In genomic region chr7:79053383-79053889, GRCm38 (mm10) we compare ENCODE assay signal across 9 mouse cellular contexts. TPM values are rescaled to one million over a fixed set of nuclear protein-coding genes. Genes with fewer than 3 reads are reported as not detected.
DNase-seq lines count a peak whose midpoint lies in the region; ATAC-seq and TF ChIP-seq lines count a peak whose summit lies in the region.
"Had no signal": no experiment of that assay in that cellular context is flagged by ENCODE, and none has a peak within 500 bp of the region (broad histone marks: within the 10 kb centered on the region; RNA-seq: fewer than 3 reads in every experiment).

Acan (plus strand) TSS chr7:79053483.

- no peaks in the 10 kb centered on the region for H3K36me3 ChIP-seq in heart, embryonic 13.5 days
- no peaks in the 10 kb centered on the region for H3K36me3 ChIP-seq in ES-E14 (ENCODE audit: control insufficient read depth, insufficient read depth, low read length, poor library complexity, severe bottlenecking)
- H3K36me3 ChIP-seq in forebrain, embryonic 14.5 days (ENCODE audit: control insufficient read depth, insufficient read depth, low read length), result no peaks in the 10 kb centered on the region
- no peaks in the 10 kb centered on the region for H3K36me3 ChIP-seq in midbrain, embryonic 10.5 days

- DNase-seq in heart, postnatal 14 days, result no peak
- no peak for DNase-seq in ES-E14 (ENCODE audit: low read depth, low spot score)
- peak; percentile 9 for DNase-seq in forebrain, embryonic 14.5 days (ENCODE audit: low spot score)
- DNase-seq in midbrain, embryonic 10.5 days (ENCODE audit: low spot score), result peak; percentile 50
- DNase-seq in ovary, adult 18-20 months (ENCODE audit: low spot score), result no peak
- no peak for DNase-seq in adrenal gland, adult 8-10 months
- no peak for DNase-seq in frontal cortex, postnatal 14 days (ENCODE audit: low spot score in 2 of 2)

- H3K27me3 ChIP-seq in heart, embryonic 13.5 days (replicated peaks), result peaks cover 96% of the 10 kb centered on the region
- H3K27me3 ChIP-seq in forebrain, embryonic 14.5 days (replicated peaks; ENCODE audit: control insufficient read depth, insufficient read depth, low read length), result peaks cover 45% of the 10 kb centered on the region
- peaks cover 92% of the 10 kb centered on the region for H3K27me3 ChIP-seq in midbrain, embryonic 10.5 days (ENCODE audit: low read depth, poor library complexity, severe bottlenecking)

- WGBS in heart, embryonic 13.5 days, result 2% methylated on average over 22 of the region's 23 CpGs
- under 1% methylated on average over 23 of the region's 23 CpGs for WGBS in forebrain, embryonic 14.5 days
- under 1% methylated on average over 23 of the region's 23 CpGs for WGBS in midbrain, embryonic 10.5 days

- ATAC-seq in heart, embryonic 13.5 days (ENCODE audit: extremely low read depth, insufficient number of reproducible peaks, low FRiP score, low TSS enrichment), result no peak
- ATAC-seq in forebrain, embryonic 14.5 days, result peak; percentile 26; the same call in 1 of the 2 replicates

- peaks cover 17% of the 10 kb centered on the region for H3K4me1 ChIP-seq in heart, embryonic 13.5 days
- no peaks in the 10 kb centered on the region for H3K4me1 ChIP-seq in ES-E14 (ENCODE audit: control insufficient read depth in 2 of 2, insufficient read depth in 2 of 2, low read length in 2 of 2, poor library complexity in 1 of 2)
- peaks cover 4% of the 10 kb centered on the region; the same call in 1 of the 2 replicates for H3K4me1 ChIP-seq in forebrain, embryonic 14.5 days (ENCODE audit: control insufficient read depth, insufficient read depth, low read length)
- H3K4me1 ChIP-seq in midbrain, embryonic 10.5 days, result peaks cover 28% of the 10 kb centered on the region

- H3K4me2 ChIP-seq in heart, embryonic 13.5 days, result peak within 1 kb of the TSS; percentile 87
- H3K4me2 ChIP-seq in forebrain, embryonic 14.5 days (ENCODE audit: low read length), result peak within 1 kb of the TSS; percentile 95

- H3K4me3 ChIP-seq in heart, embryonic 13.5 days, result peak within 1 kb of the TSS; percentile 57
- peak within 1 kb of the TSS; percentile 68 to 71 for H3K4me3 ChIP-seq in ES-E14 (ENCODE audit: insufficient read depth in 1 of 2, low read depth in 1 of 2, low read length in 2 of 2, poor library complexity in 1 of 2, severe bottlenecking in 1 of 2)
- H3K4me3 ChIP-seq in forebrain, embryonic 14.5 days (ENCODE audit: low read depth, low read length), result peak within 1 kb of the TSS; percentile 44
- H3K4me3 ChIP-seq in midbrain, embryonic 10.5 days, result peak within 1 kb of the TSS; percentile 69

- intact Hi-C loops in heart, postnatal 14 days (cut with DNase I), result no loop called here

- peak within 1 kb of the TSS; percentile 70 for H3K9ac ChIP-seq in heart, embryonic 13.5 days
- H3K9ac ChIP-seq in ES-E14 (ENCODE audit: insufficient read depth, low read depth, low read length, poor library complexity, severe bottlenecking), result no peak within 1 kb of the TSS
- H3K9ac ChIP-seq in forebrain, embryonic 14.5 days (ENCODE audit: low read length), result peak within 1 kb of the TSS; percentile 53

- no peak within 1 kb of the TSS for H3K27ac ChIP-seq in heart, embryonic 13.5 days (replicated peaks)
- H3K27ac ChIP-seq in ES-E14 (ENCODE audit: insufficient read depth, low read depth, low read length, poor library complexity, severe bottlenecking), result no peak within 1 kb of the TSS
- no peak within 1 kb of the TSS for H3K27ac ChIP-seq in forebrain, embryonic 14.5 days (ENCODE audit: low read depth, low read length)
- no peak within 1 kb of the TSS; the same call in 1 of the 2 replicates for H3K27ac ChIP-seq in midbrain, embryonic 10.5 days (replicated peaks)

- H3K9me3 ChIP-seq in heart, embryonic 13.5 days, result no peaks in the 10 kb centered on the region
- H3K9me3 ChIP-seq in ES-E14 (ENCODE audit: control insufficient read depth, insufficient read depth, low read depth, low read length), result no peaks in the 10 kb centered on the region
- no peaks in the 10 kb centered on the region for H3K9me3 ChIP-seq in forebrain, embryonic 14.5 days (replicated peaks; ENCODE audit: control insufficient read depth, low read length)
- H3K9me3 ChIP-seq in midbrain, embryonic 10.5 days (replicated peaks), result no peaks in the 10 kb centered on the region

- in situ Hi-C loops in ES-E14 (cut with MboI; ENCODE audit: low sequenced_read_pairs in 2 of 2, unreplicated experiment in 2 of 2), result no loop called here

TF ChIP-seq in ES-E14, 5 proteins besides CTCF, POLR2A, EP300 and RAD21:
- TF ChIP-seq CHD2 (IDR thresholded peaks at IDR 0.05; ENCODE audit: low read depth, low read length) (no peak), HCFC1 (IDR thresholded peaks at IDR 0.05; ENCODE audit: borderline replicate concordance, insufficient read depth, low read length) (no peak), ZC3H11A (IDR thresholded peaks at IDR 0.05; ENCODE audit: borderline replicate concordance, low read depth, low read length) (no peak)

RNA-seq across cellular contexts. Expression of gene Acan, which starts in this region (rescaled TPM):
- polyA plus RNA-seq in heart, embryonic 13.5 days (2015; fragmentation: Nextera tagmentation; extraction: Ambion mirVana), result 1.2 and 1.6 TPM in 2 replicates
- under 1 TPM; 0.60 to 0.93 TPM for total RNA-seq in heart, postnatal 14 days (2021)
- total RNA-seq in ES-E14 (2012; rRNA removed), result 4.9 and 5.2 TPM in 2 replicates
- polyA plus RNA-seq in forebrain, embryonic 14.5 days (2014; fragmentation: Nextera tagmentation; extraction: Ambion mirVana), result 0.04 and 0.09 TPM in 2 replicates
- 0.02 and 0.05 TPM in 2 replicates for polyA plus RNA-seq in midbrain, embryonic 10.5 days (2016; fragmentation: Nextera tagmentation; extraction: Ambion mirVana)
- 100 to 1,000 TPM in 1 of 4 experiments, 10 to 100 TPM in 1, 1 to 10 TPM in 2; 2.1 to 110 (median 45.0) TPM for total RNA-seq in adrenal gland, adult 8-10 months (2022)
- total RNA-seq: common myeloid progenitor, adult 5-6 weeks had no signal

Comparison
In these comparisons a context has a peak if more than half of its experiments do, and no peak if none do; other contexts are left out.
1. Peak in DNase-seq, ATAC-seq, H3K4me3 ChIP-seq, H3K9ac ChIP-seq and H3K4me2 ChIP-seq in forebrain, embryonic 14.5 days; RNA of the gene not detected or under 1 TPM.
2. Peak in DNase-seq and H3K4me3 ChIP-seq in midbrain, embryonic 10.5 days; RNA of the gene not detected or under 1 TPM.